Mouse (Mus musculus) CD4-positive, CD25-positive, alpha-beta regulatory T cell, adult 2 months (primary cell): Measurements from ENCODE around the gene Higd1c.
"Not testable (repeated sequence)": the region's sequence is repeated elsewhere in the genome, so short reads cannot be mapped to it uniquely, and the experiment has no call there.

Experiments
- DNase-seq: peaks from one replicate; pipeline ENCODE4 v3.0.0-alpha.2; 2012; ENCODE audit warnings: low read depth, low spot score

Gene Higd1c

GRCm38 (mm10) chr15:100355876-100356275 lies 8.5 kb upstream of the Higd1c start:
- no peak for DNase-seq

- DNase-seq: not testable (repeated sequence)
Measured at GRCm38 (mm10) chr15:100365967-100366366, 1.6 kb downstream of the Higd1c start.

GRCm38 (mm10) chr15:100367119-100367518 lies 2.8 kb downstream of the Higd1c start:
- DNase-seq: no peak

GRCm38 (mm10) chr15:100375066-100375465 lies 10.7 kb downstream of the Higd1c start:
- DNase-seq: peak; percentile 57

GRCm38 (mm10) chr15:100377847-100378505 lies 13.6 kb downstream of the Higd1c start:
- not testable (repeated sequence) for DNase-seq

- DNase-seq: no peak
Measured at GRCm38 (mm10) chr15:100379658-100380057, 15.3 kb downstream of the Higd1c start.

GRCm38 (mm10) chr15:100380104-100380503 lies 15.8 kb downstream of the Higd1c start:
- no peak for DNase-seq

GRCm38 (mm10) chr15:100385705-100386104 lies 21.4 kb downstream of the Higd1c start:
- DNase-seq: no peak

- no peak for DNase-seq
Measured at GRCm38 (mm10) chr15:100387544-100388223, 23.3 kb downstream of the Higd1c start.

- no peak for DNase-seq
Measured at GRCm38 (mm10) chr15:100388224-100388835, 24.0 kb downstream of the Higd1c start.

- DNase-seq: no peak
Measured at GRCm38 (mm10) chr15:100388886-100389285, 24.5 kb downstream of the Higd1c start.

GRCm38 (mm10) chr15:100391066-100391465 lies 26.7 kb downstream of the Higd1c start:
- DNase-seq: no peak

GRCm38 (mm10) chr15:100391599-100391998 lies 27.3 kb downstream of the Higd1c start:
- DNase-seq: no peak

GRCm38 (mm10) chr15:100393016-100393415 lies 28.7 kb downstream of the Higd1c start:
- DNase-seq: no peak

GRCm38 (mm10) chr15:100395561-100395960 lies 31.2 kb downstream of the Higd1c start:
- DNase-seq: no peak

GRCm38 (mm10) chr15:100400592-100401250 lies 36.4 kb downstream of the Higd1c start:
- no peak for DNase-seq

- no peak for DNase-seq
Measured at GRCm38 (mm10) chr15:100401811-100402210, 37.5 kb downstream of the Higd1c start.

GRCm38 (mm10) chr15:100402347-100402746 lies 38.0 kb downstream of the Higd1c start:
- no peak for DNase-seq

GRCm38 (mm10) chr15:100402798-100403197 lies 38.5 kb downstream of the Higd1c start:
- DNase-seq: no peak

GRCm38 (mm10) chr15:100403318-100404000 lies 39.1 kb downstream of the Higd1c start:
- DNase-seq: no peak

GRCm38 (mm10) chr15:100406088-100406487 lies 41.7 kb downstream of the Higd1c start:
- peak; percentile 26 for DNase-seq
